Mouse (Mus musculus): ENCODE data around the gene Prss12. TPM values are rescaled to one million over a fixed set of nuclear protein-coding genes. Genes with fewer than 3 reads are reported as not detected.

Prss12 gene
- 0.30 and 0.50 TPM in 2 replicates for polyA plus RNA-seq (2011; ENCODE audit: insufficient read depth, insufficient read length, low read depth, missing spikeins)

GRCm38 (mm10) chr3:123446708-123447537 is at the start of gene Prss12:
Gene Prss12 (plus strand): TSS chr3:123446913.
- Histone ChIP-seq H3K27me3 (ENCODE audit: control insufficient read depth, insufficient read depth, low read length, poor library complexity, severe bottlenecking) (peaks cover 17% of the 10 kb centered on the region; the same call in 1 of the 2 replicates), H3K27ac (ENCODE audit: insufficient read depth, low read length) (no peak within 1 kb of the TSS)

DNA sequence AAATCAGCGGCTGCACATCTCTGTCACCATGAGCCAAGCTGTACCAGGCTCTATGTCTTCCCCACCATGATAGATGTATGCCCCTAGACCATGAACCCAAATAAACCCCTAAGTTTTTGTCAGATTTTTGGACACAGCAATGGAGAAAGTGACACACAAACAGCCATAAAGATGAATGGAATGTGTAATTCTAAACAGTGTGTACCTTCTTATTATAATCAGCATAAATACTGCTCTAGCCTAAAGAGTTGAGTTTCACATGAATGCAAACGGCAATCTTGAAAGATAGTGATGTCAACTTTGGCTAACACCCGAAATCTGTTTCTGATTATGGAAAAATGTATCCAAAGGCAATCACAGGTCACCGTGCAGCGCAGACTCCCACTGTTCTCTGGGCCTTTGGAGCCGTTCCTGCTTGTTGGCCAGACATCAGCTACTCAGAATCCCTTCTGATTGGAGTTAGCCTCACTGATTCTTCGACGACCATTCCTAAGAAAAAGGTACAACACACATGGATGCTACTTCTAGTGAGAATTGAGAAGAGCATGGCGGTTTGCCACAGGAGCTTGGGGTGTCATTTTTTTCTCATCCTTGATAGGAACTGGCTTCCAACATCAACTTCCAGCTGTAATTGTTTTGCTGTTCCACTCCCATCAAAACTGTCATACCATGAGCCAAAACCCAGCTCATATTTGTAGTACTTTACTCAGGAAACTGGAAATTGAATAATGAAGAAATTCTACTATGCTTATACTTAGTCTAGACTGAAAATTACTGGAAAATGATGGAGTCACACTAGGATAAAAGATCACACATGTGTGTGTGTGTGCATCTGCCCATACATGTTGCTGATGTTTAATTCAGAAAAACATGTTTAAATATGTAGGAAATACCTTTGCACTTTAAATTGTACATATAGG is 48.9 kb upstream of the Prss12 start:
- H3K4me3 ChIP-seq (ENCODE audit: low read depth, low read length): no peak overlapping the region
- H3K4me1 ChIP-seq (ENCODE audit: control insufficient read depth, insufficient read depth, low read length): no peaks in the 10 kb centered on the region
- no peaks in the 10 kb centered on the region for H3K9me3 ChIP-seq (replicated peaks; ENCODE audit: control insufficient read depth, insufficient read depth, low read length, poor library complexity, severe bottlenecking)
- no peaks in the 10 kb centered on the region for H3K36me3 ChIP-seq (ENCODE audit: control insufficient read depth, insufficient read depth, low read length, poor library complexity, severe bottlenecking)
- TF ChIP-seq POLR2A (IDR thresholded peaks at IDR 0.05; ENCODE audit: insufficient read depth, low read length) (no peak), CTCF (IDR thresholded peaks at IDR 0.05; ENCODE audit: low read depth, low read length) (no peak), EP300 (IDR thresholded peaks at IDR 0.05; ENCODE audit: insufficient read depth, low read depth, low read length) (no peak)
- H3K27me3 ChIP-seq (ENCODE audit: control insufficient read depth, insufficient read depth, low read length, poor library complexity, severe bottlenecking): no peaks in the 10 kb centered on the region
- H3K9ac ChIP-seq (ENCODE audit: low read depth, poor library complexity, severe bottlenecking): no peak overlapping the region
- H3K27ac ChIP-seq (ENCODE audit: insufficient read depth, low read length): no peak overlapping the region

More at GRCm38 (mm10) chr3:123446708-123447537, at the start of gene Prss12:
- H3K4me3 ChIP-seq (ENCODE audit: low read depth, low read length): peak within 1 kb of the TSS; percentile 56
- H3K9ac ChIP-seq (ENCODE audit: low read depth, poor library complexity, severe bottlenecking): peak within 1 kb of the TSS; percentile 40
- H3K9me3 ChIP-seq (replicated peaks; ENCODE audit: control insufficient read depth, insufficient read depth, low read length, poor library complexity, severe bottlenecking): no peaks in the 10 kb centered on the region
- no peaks in the 10 kb centered on the region for H3K4me1 ChIP-seq (ENCODE audit: control insufficient read depth, insufficient read depth, low read length)
- no peaks in the 10 kb centered on the region for H3K36me3 ChIP-seq (ENCODE audit: control insufficient read depth, insufficient read depth, low read length, poor library complexity, severe bottlenecking)
- TF ChIP-seq EP300 (IDR thresholded peaks at IDR 0.05; ENCODE audit: insufficient read depth, low read depth, low read length): no peak
- no peak for TF ChIP-seq CTCF (IDR thresholded peaks at IDR 0.05; ENCODE audit: low read depth, low read length)
- TF ChIP-seq POLR2A (IDR thresholded peaks at IDR 0.05; ENCODE audit: insufficient read depth, low read length): no peak

DNA sequence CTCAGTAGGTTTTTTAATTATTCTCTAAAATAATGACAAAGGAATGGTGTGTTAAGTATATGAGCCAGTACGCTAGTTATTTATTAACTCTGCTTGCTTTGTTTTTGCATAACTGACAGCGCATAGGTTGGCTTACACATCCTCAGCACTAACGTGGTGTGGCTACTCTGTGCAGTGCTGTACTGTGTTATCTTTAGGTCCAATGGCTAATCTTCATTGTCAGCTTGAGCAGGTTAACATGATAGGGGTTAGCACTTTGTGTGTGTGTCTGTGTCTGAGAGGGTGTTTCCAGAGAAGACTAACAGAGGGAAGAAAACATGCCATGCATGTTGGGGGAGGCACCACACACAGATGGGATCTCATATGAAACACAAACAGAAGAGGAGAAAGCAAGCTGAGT is 41.8 kb upstream of the Prss12 start:
- Histone ChIP-seq H3K9me3 (replicated peaks; ENCODE audit: control insufficient read depth, insufficient read depth, low read length, poor library complexity, severe bottlenecking) (no peaks in the 10 kb centered on the region), H3K9ac (ENCODE audit: low read depth, poor library complexity, severe bottlenecking) (no peak overlapping the region), H3K4me3 (ENCODE audit: low read depth, low read length) (no peak overlapping the region), H3K4me1 (ENCODE audit: control insufficient read depth, insufficient read depth, low read length) (no peaks in the 10 kb centered on the region), H3K36me3 (ENCODE audit: control insufficient read depth, insufficient read depth, low read length, poor library complexity, severe bottlenecking) (no peaks in the 10 kb centered on the region), H3K27ac (ENCODE audit: insufficient read depth, low read length) (no peak overlapping the region), H3K27me3 (ENCODE audit: control insufficient read depth, insufficient read depth, low read length, poor library complexity, severe bottlenecking) (no peaks in the 10 kb centered on the region)
- no peak for TF ChIP-seq POLR2A (IDR thresholded peaks at IDR 0.05; ENCODE audit: insufficient read depth, low read length)
- TF ChIP-seq CTCF (IDR thresholded peaks at IDR 0.05; ENCODE audit: low read depth, low read length): no peak
- TF ChIP-seq EP300 (IDR thresholded peaks at IDR 0.05; ENCODE audit: insufficient read depth, low read depth, low read length): no peak

- Histone ChIP-seq H3K9ac (ENCODE audit: low read depth, poor library complexity, severe bottlenecking) (no peak overlapping the region), H3K27ac (ENCODE audit: insufficient read depth, low read length) (no peak overlapping the region), H3K4me1 (ENCODE audit: control insufficient read depth, insufficient read depth, low read length) (no peaks in the 10 kb centered on the region), H3K27me3 (ENCODE audit: control insufficient read depth, insufficient read depth, low read length, poor library complexity, severe bottlenecking) (no peaks in the 10 kb centered on the region; the same call in 1 of the 2 replicates), H3K36me3 (ENCODE audit: control insufficient read depth, insufficient read depth, low read length, poor library complexity, severe bottlenecking) (no peaks in the 10 kb centered on the region), H3K4me3 (ENCODE audit: low read depth, low read length) (no peak overlapping the region), H3K9me3 (replicated peaks; ENCODE audit: control insufficient read depth, insufficient read depth, low read length, poor library complexity, severe bottlenecking) (no peaks in the 10 kb centered on the region)
- no peak for TF ChIP-seq EP300 (IDR thresholded peaks at IDR 0.05; ENCODE audit: insufficient read depth, low read depth, low read length)
- no peak for TF ChIP-seq POLR2A (IDR thresholded peaks at IDR 0.05; ENCODE audit: insufficient read depth, low read length)
- TF ChIP-seq CTCF (IDR thresholded peaks at IDR 0.05; ENCODE audit: low read depth, low read length): no peak
These were observed 34.7 kb upstream of the Prss12 start for GRCm38 (mm10) chr3:123411821-123412578.

DNA sequence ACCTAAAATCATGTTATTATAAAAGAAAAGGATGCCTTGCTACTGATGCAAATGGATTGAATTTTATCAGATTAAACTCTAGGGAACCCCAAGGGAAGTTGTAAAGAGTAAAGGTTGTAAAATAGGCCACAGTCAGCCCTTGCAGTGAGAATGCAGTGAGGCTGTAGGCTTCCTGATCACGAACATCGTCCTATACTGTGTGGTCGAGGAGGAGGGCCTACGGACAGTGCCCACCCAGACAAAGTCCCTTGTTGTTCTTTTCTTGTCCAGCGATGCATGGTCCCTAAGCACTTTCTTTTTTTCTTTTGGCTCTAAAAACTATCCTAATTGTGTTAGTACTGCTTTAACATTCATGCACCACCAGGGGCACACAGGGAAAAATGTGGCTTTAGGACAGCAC is 33.5 kb upstream of the Prss12 start:
- Histone ChIP-seq H3K27me3 (ENCODE audit: control insufficient read depth, insufficient read depth, low read length, poor library complexity, severe bottlenecking) (no peaks in the 10 kb centered on the region; the same call in 1 of the 2 replicates), H3K9me3 (replicated peaks; ENCODE audit: control insufficient read depth, insufficient read depth, low read length, poor library complexity, severe bottlenecking) (no peaks in the 10 kb centered on the region), H3K9ac (ENCODE audit: low read depth, poor library complexity, severe bottlenecking) (no peak overlapping the region), H3K4me1 (ENCODE audit: control insufficient read depth, insufficient read depth, low read length) (no peaks in the 10 kb centered on the region), H3K36me3 (ENCODE audit: control insufficient read depth, insufficient read depth, low read length, poor library complexity, severe bottlenecking) (no peaks in the 10 kb centered on the region), H3K4me3 (ENCODE audit: low read depth, low read length) (no peak overlapping the region), H3K27ac (ENCODE audit: insufficient read depth, low read length) (no peak overlapping the region)
- TF ChIP-seq CTCF (IDR thresholded peaks at IDR 0.05; ENCODE audit: low read depth, low read length) (no peak), EP300 (IDR thresholded peaks at IDR 0.05; ENCODE audit: insufficient read depth, low read depth, low read length) (no peak), POLR2A (IDR thresholded peaks at IDR 0.05; ENCODE audit: insufficient read depth, low read length) (no peak)
